Mouse (Mus musculus) forebrain, embryonic 12.5 days (tissue): ENCODE measurements around the gene Acot5. TPM values are rescaled to one million over a fixed set of nuclear protein-coding genes. Genes with fewer than 3 reads are reported as not detected.
A peak's percentile ranks its signal among the peaks of the same experiment; 100 is the strongest.
"Not testable (repeated sequence)": the region's sequence is repeated elsewhere in the genome, so short reads cannot be mapped to it uniquely, and the experiment has no call there.

ENCODE experiments used
- ATAC-seq: fragments of 200-750 bp; cut with Nextera tagmentation; 2 replicates; pipeline ENCODE4 v1.8.0; 2017; ENCODE audit warnings: moderate TSS enrichment; ENCODE audit not compliant: low FRiP score
- H3K27ac ChIP-seq: fragments of 300-500 bp; sonication (generic); 2 replicates; pipeline ENCODE4 v1.5.1; 2016; ENCODE audit warnings: mild to moderate bottlenecking
- H3K27me3 ChIP-seq: fragments of 300-500 bp; sonication (generic); 2 replicates; pipeline ENCODE4 v1.6.1; 2016; ENCODE audit warnings: mild to moderate bottlenecking
- H3K36me3 ChIP-seq: fragments of 300-500 bp; sonication (generic); replicated peaks from 2 replicates; pipeline ENCODE4 v1.6.1; 2016; ENCODE audit warnings: mild to moderate bottlenecking
- H3K4me1 ChIP-seq: fragments of 300-500 bp; sonication (generic); 2 replicates; pipeline ENCODE4 v1.6.1; 2016
- H3K4me2 ChIP-seq: fragments of 300-500 bp; sonication (generic); 2 replicates; pipeline ENCODE4 v1.6.1; 2016; ENCODE audit warnings: mild to moderate bottlenecking, moderate library complexity
- H3K4me3 ChIP-seq: fragments of 300-500 bp; sonication (generic); replicated peaks from 2 replicates; pipeline ENCODE4 v1.5.1; 2016; ENCODE audit warnings: mild to moderate bottlenecking
- H3K9ac ChIP-seq: fragments of 300-500 bp; sonication (generic); 2 replicates; pipeline ENCODE4 v1.6.1; 2016; ENCODE audit warnings: mild to moderate bottlenecking
- H3K9me3 ChIP-seq: fragments of 300-500 bp; sonication (generic); 2 replicates; pipeline ENCODE4 v1.6.1; 2016
- WGBS: fragments of 180-500 bp; shearing (Covaris S2); methylation state at CpG from one replicate; pipeline ENCODE4 v1.1.7; 2016; 5-methylcytosine and 5-hydroxymethylcytosine counted together
- polyA plus RNA-seq: library from polyadenylated mRNA; unstranded; fragments of >200 nt; fragmentation: Nextera tagmentation; extraction: Ambion mirVana; gene quantifications from 2 replicates; pipeline ENCODE4 v1.2.1, GENCODE M21; 2016

The Acot5 gene
- not detected in 2 replicates for polyA plus RNA-seq

DNA sequence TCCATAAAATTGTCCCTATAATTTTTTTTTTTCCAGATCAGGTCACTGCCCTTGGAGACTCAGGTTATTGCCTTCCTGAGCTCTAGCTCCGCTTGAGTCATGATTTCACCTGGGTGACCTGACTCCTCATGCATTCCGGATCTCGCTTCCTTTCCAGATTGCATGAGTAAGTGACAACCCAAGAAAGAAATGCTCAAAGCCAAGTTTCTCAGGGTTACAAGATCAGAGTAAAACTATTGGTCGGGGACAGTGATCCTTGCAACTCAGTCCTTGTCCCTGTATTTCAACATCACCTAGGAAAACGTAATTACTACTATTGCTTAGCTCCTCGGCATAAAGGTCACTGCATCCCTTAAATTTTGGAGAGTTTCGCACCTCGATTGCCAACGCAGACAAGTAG, at the start of gene Acot5:
TSS of gene Acot5 (plus strand) at position 340 of the 400 bp plus-strand sequence.
- Histone ChIP-seq H3K4me2 (peak within 1 kb of the TSS; percentile 57), H3K4me1 (0 out of 2 replicates have a peak, but pooled peaks cover 2% of the 10 kb centered on the region), H3K27me3 (peaks cover 47% of the 10 kb centered on the region), H3K27ac (no peak within 1 kb of the TSS), H3K36me3 (no peaks in the 10 kb centered on the region), H3K9me3 (no peaks in the 10 kb centered on the region), H3K9ac (0 out of 2 replicates have a peak within 1 kb of the TSS, but pooled peaks have one; percentile 36), H3K4me3 (peak within 1 kb of the TSS; percentile 39)
- WGBS = 62% methylated on average over 9 of the region's 9 CpGs
- ATAC-seq = no peak

DNA sequence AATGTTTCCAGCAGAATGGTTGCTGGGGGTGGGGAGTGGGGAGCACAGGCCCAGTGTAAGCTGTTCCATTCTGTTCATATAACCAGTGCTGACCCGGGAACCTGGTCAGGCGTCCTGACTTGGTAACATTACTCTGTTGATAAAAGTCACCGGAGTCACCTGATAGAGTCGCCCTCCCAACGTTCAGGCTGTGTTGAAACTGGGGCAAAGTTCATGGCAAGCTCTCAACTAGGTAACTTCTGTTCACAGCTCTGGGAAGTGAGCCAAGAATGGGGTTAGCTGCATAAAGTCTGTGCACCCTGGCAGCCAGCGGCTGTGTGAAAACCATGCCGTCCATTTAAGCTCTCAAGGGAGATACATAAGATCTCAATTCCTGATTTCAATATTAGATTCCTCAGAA, 48.6 kb upstream of the Acot5 start:
- not testable (repeated sequence) for H3K36me3 ChIP-seq, H3K4me1 ChIP-seq, H3K4me2 ChIP-seq, H3K4me3 ChIP-seq, H3K27ac ChIP-seq, ATAC-seq, H3K9me3 ChIP-seq, H3K27me3 ChIP-seq, H3K9ac ChIP-seq
- WGBS = 80% methylated on average over 7 of the region's 7 CpGs

DNA sequence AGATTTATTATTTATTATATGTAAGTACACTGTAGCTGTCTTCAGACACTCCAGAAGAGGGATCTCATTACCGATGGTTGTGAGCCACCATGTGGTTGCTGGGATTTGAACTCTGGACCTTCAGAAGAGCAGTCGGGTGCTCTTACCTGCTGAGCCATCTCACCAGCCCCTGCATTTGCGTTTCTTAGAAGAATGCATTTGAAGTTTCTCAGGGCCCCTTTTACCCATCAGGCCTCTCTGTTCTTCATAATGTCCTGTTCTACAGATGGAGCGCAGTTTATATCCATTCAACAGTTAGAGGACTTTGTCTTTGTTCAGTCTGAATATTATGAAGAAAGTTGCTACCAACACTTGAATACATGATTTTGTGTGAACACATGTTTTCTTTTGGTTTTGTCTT, 46.9 kb upstream of the Acot5 start:
- H3K4me1 ChIP-seq, H3K27me3 ChIP-seq, H3K27ac ChIP-seq, H3K4me3 ChIP-seq, H3K4me2 ChIP-seq, ATAC-seq, H3K9ac ChIP-seq, H3K36me3 ChIP-seq, H3K9me3 ChIP-seq: not testable (repeated sequence)
- 97% methylated on average over 4 of the region's 4 CpGs for WGBS

DNA sequence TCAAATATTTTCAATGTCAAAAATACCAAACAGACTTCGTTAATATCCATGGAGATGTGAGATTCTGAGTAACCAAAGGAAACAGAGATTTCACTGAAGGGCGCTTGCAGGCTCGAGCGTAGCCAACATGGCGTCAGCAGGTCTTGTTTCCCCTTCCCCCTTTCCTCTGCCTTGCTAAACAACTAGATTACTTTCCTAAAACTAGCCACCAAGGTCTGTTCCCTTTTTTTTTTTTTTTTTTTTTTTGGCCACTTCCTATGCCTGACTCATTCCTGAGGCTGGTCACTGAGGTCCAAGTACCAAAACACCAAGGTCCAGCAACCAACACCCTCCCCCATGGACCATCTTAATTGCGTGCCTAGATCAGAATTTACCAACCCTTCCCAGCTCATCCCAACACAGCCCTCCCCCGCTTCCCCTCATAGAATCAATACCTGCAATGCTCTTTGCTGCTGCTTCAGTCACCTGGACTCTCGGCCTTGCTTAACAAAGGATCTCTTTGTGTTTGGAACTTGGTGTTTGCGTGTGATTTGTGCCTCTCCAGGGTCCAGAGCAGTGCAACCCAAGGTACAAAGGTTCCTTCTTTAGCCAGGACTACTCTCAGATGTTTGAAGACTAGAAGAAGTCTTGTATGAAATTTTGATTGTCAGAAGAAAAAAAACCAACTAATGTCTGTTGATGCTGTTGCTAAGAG, 45.9 kb upstream of the Acot5 start:
- WGBS = 82% methylated on average over 9 of the region's 9 CpGs
- ATAC-seq = no peak
- Histone ChIP-seq H3K36me3 (no peaks in the 10 kb centered on the region), H3K9ac (no peak overlapping the region), H3K9me3 (no peaks in the 10 kb centered on the region), H3K4me3 (no peak overlapping the region), H3K27me3 (no peaks in the 10 kb centered on the region), H3K4me1 (no peaks in the 10 kb centered on the region), H3K4me2 (no peak overlapping the region), H3K27ac (no peak overlapping the region)

DNA sequence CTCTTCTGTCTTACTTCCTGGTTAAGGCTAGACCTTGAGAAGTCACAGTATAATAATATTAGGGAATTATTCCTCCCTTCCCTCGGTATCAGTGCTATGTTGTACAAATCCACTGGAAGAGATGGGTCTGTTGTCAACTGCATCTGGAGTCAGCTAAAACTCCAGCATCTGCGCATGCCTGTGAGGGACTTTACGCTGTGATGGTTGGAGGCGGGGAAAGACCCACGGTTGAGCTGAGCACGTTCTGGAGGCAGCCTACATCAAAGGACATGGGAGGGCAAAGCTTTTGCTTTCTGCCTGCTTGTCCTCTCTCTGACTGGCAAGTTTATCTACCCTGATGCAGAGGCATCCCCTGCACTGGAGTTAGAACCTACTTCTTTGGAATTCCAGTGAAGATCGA, 43.2 kb upstream of the Acot5 start:
- WGBS = 88% methylated on average over 7 of the region's 7 CpGs
- ATAC-seq = no peak

DNA sequence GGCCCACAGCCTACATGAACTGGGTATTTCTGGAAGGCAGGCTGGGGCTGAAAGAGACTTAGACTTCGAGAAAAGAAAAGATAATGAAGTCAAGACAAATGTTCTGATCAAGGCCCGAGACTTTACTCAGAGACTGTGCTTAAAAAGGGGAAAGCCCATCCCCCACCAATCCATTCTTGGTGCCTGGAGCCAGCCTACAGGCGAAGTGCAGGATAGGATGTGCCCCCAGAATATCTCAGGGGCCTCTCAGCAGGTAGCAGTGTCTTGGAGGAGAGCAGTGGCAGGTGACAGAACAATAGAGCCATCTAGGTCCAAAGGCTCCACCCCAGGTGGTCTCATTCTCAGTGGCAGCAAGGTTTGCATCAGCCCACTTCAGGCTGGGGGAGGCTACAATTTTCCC, 40.8 kb upstream of the Acot5 start:
- H3K9me3 ChIP-seq, H3K4me1 ChIP-seq, H3K4me3 ChIP-seq, H3K9ac ChIP-seq, H3K27ac ChIP-seq, H3K36me3 ChIP-seq, H3K4me2 ChIP-seq, H3K27me3 ChIP-seq, ATAC-seq: not testable (repeated sequence)
- 33% methylated on average over 3 of the region's 3 CpGs for WGBS

More for the DNA sequence above, 43.2 kb upstream of the Acot5 start:
- H3K36me3 ChIP-seq = no peaks in the 10 kb centered on the region
- H3K27me3 ChIP-seq = no peaks in the 10 kb centered on the region
- no peak overlapping the region for H3K9ac ChIP-seq
- H3K4me2 ChIP-seq = no peak overlapping the region
- H3K27ac ChIP-seq = no peak overlapping the region
- no peaks in the 10 kb centered on the region for H3K4me1 ChIP-seq
- no peak overlapping the region for H3K4me3 ChIP-seq
- no peaks in the 10 kb centered on the region for H3K9me3 ChIP-seq

DNA sequence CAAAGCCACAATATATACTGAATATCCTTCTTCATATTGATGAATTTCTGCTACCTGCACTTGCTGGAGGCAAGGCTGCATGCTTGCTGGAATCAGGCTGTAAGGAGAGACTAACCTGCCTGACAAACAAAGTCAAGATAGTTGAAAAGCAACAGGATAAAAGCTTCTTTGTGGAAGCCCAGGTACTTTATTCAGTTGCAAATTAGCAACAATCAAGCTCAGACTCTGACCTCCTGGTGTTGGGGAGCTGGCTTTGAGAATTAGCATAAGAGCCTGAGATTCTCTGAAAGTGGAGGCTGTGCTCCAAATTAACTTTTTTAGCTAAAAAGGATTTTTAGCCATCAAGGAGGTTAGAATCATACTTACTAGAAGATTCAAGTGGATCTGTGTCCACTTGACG, 40.1 kb upstream of the Acot5 start:
- H3K36me3 ChIP-seq, H3K9me3 ChIP-seq, ATAC-seq, H3K27me3 ChIP-seq, H3K27ac ChIP-seq, H3K4me1 ChIP-seq, H3K4me3 ChIP-seq, H3K9ac ChIP-seq, H3K4me2 ChIP-seq: not testable (repeated sequence)
- WGBS = 63% methylated on average over 1 of the region's 1 CpGs

DNA sequence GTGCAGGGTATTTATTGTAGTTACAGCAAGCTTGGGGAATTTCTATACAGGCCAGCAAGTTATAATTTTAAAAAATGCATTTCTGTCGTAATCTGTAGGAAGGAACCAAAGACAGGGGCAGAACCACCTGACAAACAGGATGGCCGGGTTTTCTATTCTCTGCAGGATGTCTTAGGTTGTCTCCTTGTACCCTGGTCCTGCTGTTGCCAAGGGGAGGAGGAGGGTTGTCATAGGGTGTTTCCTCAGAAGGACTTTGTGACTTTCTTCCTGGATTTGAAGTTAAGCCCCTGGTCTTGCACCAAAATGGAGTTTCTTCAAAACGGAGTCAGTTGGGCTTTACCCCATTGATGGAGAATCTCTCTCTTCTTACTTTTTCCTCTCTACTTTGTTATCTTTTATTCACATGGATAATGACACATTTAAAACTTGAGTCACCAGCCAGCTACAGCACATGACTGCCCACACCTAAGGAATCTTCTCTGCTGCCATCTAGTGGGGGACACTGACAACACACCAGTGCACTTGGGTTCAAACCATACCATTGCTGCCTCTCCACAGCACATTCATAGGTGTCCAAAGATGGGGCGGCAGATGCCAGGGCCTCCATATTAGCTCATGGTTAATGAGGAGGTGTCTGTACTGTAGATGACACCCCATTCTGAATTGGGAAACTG, 38.3 kb upstream of the Acot5 start:
- ATAC-seq = 0 out of 2 replicates have a peak, but pooled peaks have one; percentile 63
- Histone ChIP-seq H3K4me1 (no peaks in the 10 kb centered on the region), H3K9me3 (no peaks in the 10 kb centered on the region), H3K4me3 (no peak overlapping the region), H3K36me3 (no peaks in the 10 kb centered on the region), H3K27ac (no peak overlapping the region), H3K4me2 (no peak overlapping the region), H3K9ac (no peak overlapping the region), H3K27me3 (no peaks in the 10 kb centered on the region)
- WGBS = 71% methylated on average over 4 of the region's 4 CpGs

DNA sequence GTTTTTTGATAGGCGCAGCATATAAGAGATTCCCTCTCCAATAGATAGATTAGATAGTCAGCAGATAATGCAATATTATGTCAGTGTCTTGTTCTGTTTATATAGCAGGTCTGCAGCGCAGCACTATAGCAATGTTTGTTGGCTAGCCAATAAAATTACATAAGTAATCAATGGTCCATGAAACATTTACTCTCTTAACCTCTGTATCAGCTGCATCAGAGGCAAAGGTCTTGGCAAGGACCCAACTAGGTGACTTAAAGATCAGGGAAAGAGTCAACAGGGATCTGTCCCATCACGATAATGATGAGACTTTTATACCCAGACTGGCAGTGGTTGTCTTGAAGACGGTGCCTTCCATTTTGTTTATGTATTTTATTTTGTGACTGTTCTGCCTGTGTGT, 36.3 kb upstream of the Acot5 start:
- Histone ChIP-seq H3K4me2 (no peak overlapping the region), H3K9me3 (no peaks in the 10 kb centered on the region), H3K27ac (no peak overlapping the region), H3K36me3 (no peaks in the 10 kb centered on the region), H3K27me3 (peaks cover 6% of the 10 kb centered on the region), H3K4me3 (no peak overlapping the region), H3K9ac (no peak overlapping the region), H3K4me1 (no peaks in the 10 kb centered on the region)
- WGBS = 85% methylated on average over 4 of the region's 4 CpGs
- ATAC-seq = no peak

DNA sequence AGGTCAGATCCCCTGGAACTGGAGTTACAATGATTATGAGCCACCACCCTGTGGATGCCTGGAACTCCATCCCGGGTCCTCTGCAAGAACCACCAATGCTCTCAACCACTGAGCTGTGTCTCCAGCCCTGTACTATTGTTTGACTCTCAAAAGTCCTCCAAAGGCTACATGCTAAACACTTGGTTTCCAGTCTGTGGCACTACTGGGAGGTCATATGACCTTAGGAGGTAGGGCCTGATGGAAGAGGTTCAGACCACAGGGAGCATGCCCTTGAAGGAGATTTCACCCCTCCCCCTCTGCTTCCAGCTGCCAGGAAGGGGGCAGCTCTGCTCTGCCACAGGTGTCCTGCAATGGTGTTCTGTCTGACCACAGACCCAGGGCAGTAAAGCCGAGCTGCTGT, 35.8 kb upstream of the Acot5 start:
- not testable (repeated sequence) for H3K9ac ChIP-seq, H3K4me2 ChIP-seq, H3K4me1 ChIP-seq, ATAC-seq, H3K9me3 ChIP-seq, H3K4me3 ChIP-seq, H3K36me3 ChIP-seq, H3K27me3 ChIP-seq, H3K27ac ChIP-seq
- WGBS = 91% methylated on average over 2 of the region's 2 CpGs

DNA sequence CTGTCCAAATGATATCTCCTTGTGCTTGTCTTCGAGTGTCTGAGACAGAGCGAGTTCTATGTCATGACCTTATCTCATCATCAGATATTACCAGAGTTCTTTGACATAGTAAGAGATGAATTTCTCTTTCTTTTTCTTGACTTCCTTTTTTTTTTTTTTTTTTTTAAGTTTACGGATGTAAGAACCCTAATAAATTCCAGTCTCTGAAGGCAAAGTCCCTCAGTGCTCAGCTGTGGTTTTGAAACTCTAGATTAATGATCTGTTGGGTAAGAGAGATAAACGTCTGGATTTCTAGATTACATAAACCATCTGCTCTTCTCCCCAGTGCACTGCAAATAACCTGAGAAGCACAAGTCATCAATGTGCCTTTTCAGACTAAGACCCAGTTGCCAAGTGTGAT, 35.0 kb upstream of the Acot5 start:
- Histone ChIP-seq H3K4me1 (no peaks in the 10 kb centered on the region), H3K27ac (no peak overlapping the region), H3K9me3 (no peaks in the 10 kb centered on the region), H3K36me3 (no peaks in the 10 kb centered on the region), H3K27me3 (peaks cover 7% of the 10 kb centered on the region), H3K4me2 (no peak overlapping the region), H3K4me3 (no peak overlapping the region), H3K9ac (no peak overlapping the region)
- WGBS = 82% methylated on average over 4 of the region's 4 CpGs
- no peak for ATAC-seq

DNA sequence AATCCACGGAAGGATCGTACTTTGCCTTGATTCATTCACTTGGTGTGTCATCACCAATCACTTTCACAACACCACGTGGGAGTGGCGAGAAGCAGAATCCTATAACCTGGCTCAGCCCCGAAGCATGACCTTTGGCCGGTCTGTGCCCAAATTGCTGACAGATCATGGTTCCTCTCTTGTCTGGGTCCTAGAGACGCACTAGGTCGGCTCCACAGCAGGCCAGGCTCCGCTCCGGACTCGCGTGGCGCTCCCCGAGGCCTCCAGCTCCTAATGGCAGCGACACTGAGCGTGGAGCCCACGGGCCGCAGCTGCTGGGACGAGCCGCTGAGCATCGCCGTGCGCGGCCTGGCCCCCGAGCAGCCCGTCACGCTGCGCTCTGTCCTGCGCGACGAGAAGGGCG, 30.9 kb upstream of the Acot5 start, which contains the start of gene Acot4:
TSS of gene Acot4 (plus strand) at position 139 of the 400 bp plus-strand sequence.
- Histone ChIP-seq H3K9me3 (peaks cover 14% of the 10 kb centered on the region; the same call in 1 of the 2 replicates), H3K4me2 (peak within 1 kb of the TSS; percentile 61), H3K9ac (peak within 1 kb of the TSS; percentile 50), H3K4me3 (peak within 1 kb of the TSS; percentile 45)
- 11% methylated on average over 28 of the region's 32 CpGs for WGBS
- not testable (repeated sequence) for ATAC-seq, H3K27me3 ChIP-seq, H3K27ac ChIP-seq, H3K4me1 ChIP-seq, H3K36me3 ChIP-seq

- H3K4me1 ChIP-seq, ATAC-seq, H3K27ac ChIP-seq, H3K27me3 ChIP-seq, H3K36me3 ChIP-seq: not testable (repeated sequence)
- H3K9me3 ChIP-seq = peaks cover 14% of the 10 kb centered on the region; the same call in 1 of the 2 replicates
- WGBS = 4% methylated on average over 39 of the region's 39 CpGs
- H3K4me3 ChIP-seq = peak within 1 kb of the TSS; percentile 45
- peak within 1 kb of the TSS; percentile 50 for H3K9ac ChIP-seq
- H3K4me2 ChIP-seq = peak within 1 kb of the TSS; percentile 61
Observed at GRCm38 (mm10) chr12:84038691-84039111, 30.4 kb upstream of the Acot5 start, which contains the start of gene Gm49366. Gene Gm49366 (plus strand): TSS chr12:84038935.
